Mouse (Mus musculus): ENCODE results near the gene Zc3h7b. TPM values are rescaled to one million over a fixed set of nuclear protein-coding genes. Genes with fewer than 3 reads are reported as not detected.
"Not testable (repeated sequence)": the region's sequence is repeated elsewhere in the genome, so short reads cannot be mapped to it uniquely, and the experiment has no call there.

Zc3h7b gene
- total RNA-seq, 2 experiments from 2014 or later, result 3.6 to 4.6 TPM

DNA sequence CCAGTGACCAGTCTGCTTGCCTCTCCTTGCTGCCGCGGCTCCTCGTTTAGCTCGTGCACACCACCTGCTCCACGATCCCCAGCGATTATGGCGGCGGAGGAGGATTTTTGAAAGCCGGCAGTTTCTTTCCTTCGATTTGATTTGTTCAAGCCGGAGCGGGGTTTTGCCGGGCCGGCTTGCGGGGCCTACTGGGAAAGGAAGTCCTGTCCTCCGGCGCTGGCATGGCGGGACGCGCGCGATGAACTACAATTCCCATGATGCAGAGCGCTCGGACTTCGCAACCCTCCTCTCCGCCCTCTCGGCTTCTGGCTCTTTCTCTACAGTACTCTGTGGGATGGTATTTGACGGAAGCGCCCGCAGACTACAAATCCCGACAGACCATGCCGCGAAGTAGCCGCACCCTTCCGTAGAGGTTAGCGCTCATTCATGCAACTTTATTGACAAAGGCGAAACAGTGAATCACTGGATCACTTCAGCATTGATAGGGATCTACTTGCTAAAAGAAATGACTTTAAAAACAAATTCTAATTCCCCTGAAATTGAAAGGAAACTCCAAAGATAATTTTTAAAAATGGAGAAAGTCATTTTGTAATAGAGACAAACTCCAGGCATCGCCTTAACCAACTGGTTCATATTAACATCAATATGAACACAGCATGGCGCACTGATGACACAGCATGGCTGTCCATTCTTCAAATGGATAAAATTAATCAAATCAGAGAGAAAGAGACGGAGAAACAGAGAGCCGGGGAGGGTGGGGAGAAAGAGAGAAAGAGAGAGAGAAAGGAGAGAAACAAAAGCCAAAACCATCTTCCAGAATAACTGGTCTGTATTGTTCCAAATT is 14.8 kb upstream of the Zc3h7b start:
- ATAC-seq (replicated peaks; ENCODE audit: low FRiP score, poor library complexity, severe bottlenecking), result peak; percentile 92

- ATAC-seq (replicated peaks; ENCODE audit: low FRiP score, poor library complexity, severe bottlenecking), result no peak
Measured at GRCm38 (mm10) chr15:81735075-81735474, 9.8 kb upstream of the Zc3h7b start.

DNA sequence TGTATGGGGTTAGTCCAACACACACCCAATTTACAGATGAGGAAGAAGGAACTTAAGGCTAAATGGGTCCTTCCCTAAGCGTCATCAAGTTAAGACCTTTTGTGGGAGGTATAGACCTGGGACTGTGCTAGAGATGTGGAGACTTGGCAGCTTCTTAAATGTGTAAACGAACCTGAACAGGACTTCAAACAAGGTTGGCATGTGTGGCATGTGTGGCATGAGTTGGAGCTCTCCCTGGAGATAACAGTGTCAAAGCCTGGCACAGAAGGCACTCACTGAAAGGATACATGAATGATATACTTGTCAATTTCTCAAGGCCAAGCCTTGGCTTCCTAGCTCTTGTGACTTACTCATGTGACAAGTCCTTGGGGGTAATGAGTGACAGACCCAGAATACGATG is 5.6 kb upstream of the Zc3h7b start:
- ATAC-seq (replicated peaks; ENCODE audit: low FRiP score, poor library complexity, severe bottlenecking), result no peak

- ATAC-seq (replicated peaks; ENCODE audit: low FRiP score, poor library complexity, severe bottlenecking), result no peak
Measured at GRCm38 (mm10) chr15:81739924-81740323, 4.9 kb upstream of the Zc3h7b start.

DNA sequence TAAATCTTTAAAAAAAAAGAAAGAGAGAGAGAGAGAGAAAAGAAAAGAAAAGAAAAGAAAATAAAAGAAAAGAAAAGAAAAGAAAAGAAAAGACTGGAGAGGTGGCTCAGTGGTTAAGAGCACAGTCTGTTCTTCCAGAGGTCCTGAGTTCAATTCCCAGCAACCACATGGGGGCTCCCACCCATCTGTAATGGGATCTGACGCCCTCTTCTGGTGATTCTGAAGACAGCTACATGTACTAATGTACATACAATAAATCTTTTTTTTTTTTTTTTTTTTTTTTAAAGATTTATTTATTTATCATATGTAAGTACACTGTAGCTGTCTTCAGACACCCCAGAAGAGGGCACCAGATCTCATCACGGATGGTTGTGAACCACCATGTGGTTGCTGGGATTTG is 2.5 kb upstream of the Zc3h7b start:
- ATAC-seq (replicated peaks; ENCODE audit: low FRiP score, poor library complexity, severe bottlenecking), result not testable (repeated sequence)

GRCm38 (mm10) chr15:81745601-81746114 is 801 bp downstream of the Zc3h7b start:
- no peak for ATAC-seq (replicated peaks; ENCODE audit: low FRiP score, poor library complexity, severe bottlenecking)

DNA sequence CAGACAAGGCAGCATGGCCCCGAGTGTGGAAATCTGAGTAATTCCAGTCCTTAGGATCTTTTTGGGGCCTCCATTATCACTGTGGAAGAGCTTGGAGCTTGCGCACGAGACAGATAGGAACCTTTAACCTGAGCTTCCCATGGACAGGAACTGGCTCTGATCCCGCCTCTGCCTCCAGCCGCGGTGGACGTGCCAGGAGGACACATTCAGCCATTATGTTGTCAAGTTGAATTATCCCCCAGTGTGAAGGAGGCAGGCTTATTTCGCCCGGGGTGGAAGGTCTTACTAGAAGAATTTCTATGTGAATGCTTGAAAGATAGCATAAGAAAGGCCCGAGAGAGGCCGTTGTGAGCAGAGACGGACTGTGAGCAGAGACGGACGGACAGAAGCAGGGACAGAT is 4.9 kb downstream of the Zc3h7b start:
- no peak for ATAC-seq (replicated peaks; ENCODE audit: low FRiP score, poor library complexity, severe bottlenecking)

DNA sequence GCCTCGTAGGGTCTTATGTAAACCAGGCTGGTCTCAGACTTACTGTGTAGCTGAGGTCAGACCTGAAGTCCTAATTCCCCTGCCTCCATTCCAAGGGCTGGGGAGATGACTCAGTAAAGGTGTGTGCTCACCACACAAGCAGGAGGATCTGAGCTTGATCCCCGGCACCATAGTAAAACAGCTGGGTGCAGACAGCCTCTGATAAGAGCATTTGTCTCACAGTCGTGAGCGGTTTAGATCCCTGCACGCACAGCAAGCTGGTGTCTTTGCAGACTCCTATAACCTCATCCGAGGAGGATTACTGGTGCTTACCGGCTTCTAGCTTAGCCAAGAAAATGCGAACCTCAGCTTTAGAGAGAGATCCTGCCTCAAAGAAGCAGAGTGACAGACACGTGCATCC is 8.8 kb downstream of the Zc3h7b start:
- ATAC-seq (replicated peaks; ENCODE audit: low FRiP score, poor library complexity, severe bottlenecking), result 0 out of 2 replicates have a peak, but pooled peaks have one; percentile 37

GRCm38 (mm10) chr15:81758701-81759100 is 13.8 kb downstream of the Zc3h7b start:
- ATAC-seq (replicated peaks; ENCODE audit: low FRiP score, poor library complexity, severe bottlenecking), result no peak

DNA sequence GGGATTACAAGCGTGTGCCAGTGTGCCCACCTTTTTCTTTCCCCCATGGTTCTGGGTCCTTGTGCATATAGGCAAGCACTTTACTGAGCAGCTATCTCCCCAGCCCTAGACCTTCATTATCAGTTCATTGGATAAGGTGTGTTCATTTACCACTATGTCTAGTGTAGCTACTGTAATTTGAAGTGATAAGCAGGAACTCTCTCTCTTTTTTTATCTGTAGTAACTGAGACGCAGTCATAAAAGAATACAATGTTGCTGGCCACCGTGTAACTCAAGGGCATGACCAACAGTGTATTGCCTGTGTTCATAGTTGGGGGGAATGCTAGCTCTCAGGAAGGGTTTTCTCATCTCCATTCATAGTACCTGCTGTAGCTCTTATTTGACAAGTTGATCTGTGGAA is 14.7 kb downstream of the Zc3h7b start:
- ATAC-seq (replicated peaks; ENCODE audit: low FRiP score, poor library complexity, severe bottlenecking), result no peak

DNA sequence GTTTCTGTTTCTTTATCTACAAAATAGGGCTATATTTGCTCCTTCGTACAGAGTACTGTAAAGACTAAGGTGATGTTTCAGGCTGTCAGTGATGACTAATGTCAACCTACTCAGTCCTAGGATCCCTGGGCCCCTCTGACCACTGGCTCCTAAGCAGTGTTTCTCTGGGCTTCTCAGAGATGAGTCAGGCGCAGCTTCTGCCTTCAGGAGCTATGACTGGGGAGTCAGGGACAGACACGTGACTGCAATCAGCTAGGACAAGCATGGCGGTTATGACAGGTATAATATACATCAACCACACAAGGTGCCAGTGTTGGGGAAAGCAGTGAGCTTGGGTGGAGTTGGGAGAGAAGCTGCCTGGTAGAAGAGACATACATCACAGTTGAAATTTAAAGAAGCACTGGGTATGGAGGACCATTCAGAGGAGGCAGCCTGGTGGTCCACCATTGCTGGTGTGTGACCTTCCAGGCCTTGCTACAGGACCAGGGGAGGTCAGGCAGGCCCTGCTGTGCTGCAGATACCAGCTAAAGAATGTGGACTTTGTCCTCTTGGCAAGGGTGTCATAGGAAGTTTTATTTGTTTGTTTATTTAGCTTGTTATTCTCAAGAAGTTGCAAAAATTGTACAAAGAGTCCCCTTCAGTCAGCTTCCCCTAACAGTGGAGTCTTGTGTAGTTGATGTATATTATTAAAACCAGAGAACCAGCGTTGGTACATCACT is 15.7 kb downstream of the Zc3h7b start:
- ATAC-seq (replicated peaks; ENCODE audit: low FRiP score, poor library complexity, severe bottlenecking), result no peak

- ATAC-seq (replicated peaks; ENCODE audit: low FRiP score, poor library complexity, severe bottlenecking), result no peak
Measured at GRCm38 (mm10) chr15:81761381-81761780, 16.5 kb downstream of the Zc3h7b start.

- ATAC-seq (replicated peaks; ENCODE audit: low FRiP score, poor library complexity, severe bottlenecking), result no peak
Measured at GRCm38 (mm10) chr15:81761959-81762358, 17.1 kb downstream of the Zc3h7b start.

DNA sequence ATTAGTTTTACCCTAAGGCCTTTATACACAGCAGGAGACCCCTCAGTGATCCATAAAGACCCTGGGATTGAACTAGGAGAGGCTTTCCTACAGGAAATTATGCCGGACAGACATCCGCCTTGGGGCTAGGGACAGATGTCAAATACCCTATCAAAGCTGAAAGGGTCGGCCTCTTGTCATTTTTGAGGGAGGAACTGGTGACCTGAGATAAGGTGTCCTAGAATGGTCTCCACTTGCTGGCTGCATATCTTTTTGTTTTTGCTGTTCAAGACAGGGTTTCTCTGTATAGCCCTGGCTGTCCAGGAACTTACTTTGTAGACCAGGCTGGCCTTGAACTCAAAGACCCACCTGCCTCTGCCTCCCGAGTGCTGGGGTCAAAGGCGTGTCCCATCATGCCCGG is 19.7 kb downstream of the Zc3h7b start:
- ATAC-seq (replicated peaks; ENCODE audit: low FRiP score, poor library complexity, severe bottlenecking), result no peak

- ATAC-seq (replicated peaks; ENCODE audit: low FRiP score, poor library complexity, severe bottlenecking), result no peak
Measured at GRCm38 (mm10) chr15:81765651-81766050, 20.8 kb downstream of the Zc3h7b start.

DNA sequence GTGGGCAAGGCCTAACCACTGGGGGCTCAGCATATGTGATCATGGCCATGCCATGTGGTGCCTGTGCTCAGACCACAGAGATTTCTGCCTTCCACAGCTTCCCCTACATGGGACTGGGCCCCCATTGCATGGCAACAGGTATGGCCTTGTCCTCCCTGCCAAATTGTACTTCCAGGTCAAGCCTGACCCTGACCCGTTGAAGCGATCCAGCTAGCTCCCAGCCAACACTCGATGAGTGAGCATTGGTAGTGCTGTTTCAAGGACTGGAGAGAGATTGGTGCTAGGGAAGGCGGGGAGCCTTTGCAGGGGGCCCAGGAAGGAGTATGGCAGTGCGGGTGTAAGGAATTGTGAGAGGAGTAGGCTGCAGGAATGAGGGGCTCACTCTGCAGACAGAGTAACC is 21.6 kb downstream of the Zc3h7b start:
- ATAC-seq (replicated peaks; ENCODE audit: low FRiP score, poor library complexity, severe bottlenecking), result no peak

DNA sequence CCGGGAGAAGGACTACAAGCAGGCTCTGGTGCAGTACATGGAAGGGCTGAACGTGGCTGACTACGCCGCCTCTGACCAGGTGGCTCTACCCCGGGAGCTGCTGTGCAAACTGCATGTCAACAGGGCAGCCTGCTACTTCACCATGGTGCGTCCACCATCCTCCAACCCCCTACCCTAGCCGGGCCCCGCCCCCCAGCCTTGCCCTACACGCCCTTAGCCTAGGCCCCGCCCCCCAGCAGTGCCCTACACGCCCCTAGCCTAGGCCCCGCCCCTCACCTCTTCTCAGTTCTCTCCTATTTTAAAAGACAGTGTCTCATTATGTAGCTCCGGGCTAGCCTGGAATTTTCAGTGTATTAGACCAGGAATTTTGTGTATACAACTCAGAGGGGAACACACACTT is 24.2 kb downstream of the Zc3h7b start:
- no peak for ATAC-seq (replicated peaks; ENCODE audit: low FRiP score, poor library complexity, severe bottlenecking)

DNA sequence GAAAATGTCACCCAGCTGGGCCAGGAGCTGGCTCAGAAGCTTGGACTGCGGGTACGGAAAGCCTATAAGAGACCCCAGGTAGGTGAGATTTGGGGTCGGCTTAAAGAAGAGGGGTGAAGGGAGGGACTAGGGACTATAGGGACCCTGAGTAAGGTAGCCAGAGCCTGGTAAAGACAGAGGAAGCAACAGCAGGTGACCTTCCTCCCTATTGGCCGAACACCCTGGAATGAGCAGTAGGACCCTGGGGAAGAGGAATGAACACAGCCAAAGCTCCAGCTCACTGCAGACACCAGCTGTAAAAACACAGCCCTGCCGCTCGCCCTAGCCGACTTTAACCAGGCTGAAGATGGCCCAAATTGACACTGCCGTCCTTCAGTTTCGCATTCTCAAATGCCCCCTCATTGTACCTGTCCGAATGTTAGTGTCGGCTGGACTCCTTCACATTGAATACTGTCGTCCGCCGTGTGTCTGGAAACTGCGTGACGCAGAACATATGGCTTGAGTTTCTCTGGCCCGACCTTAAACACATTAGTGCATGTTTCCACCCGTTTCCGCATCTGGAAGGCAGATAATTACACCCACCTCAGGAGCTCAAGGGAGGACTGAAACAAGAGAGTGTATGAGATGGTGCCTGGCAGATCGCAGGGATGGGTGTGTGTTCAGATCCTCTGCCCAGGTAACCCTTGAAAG is 27.7 kb downstream of the Zc3h7b start:
- ATAC-seq (replicated peaks; ENCODE audit: low FRiP score, poor library complexity, severe bottlenecking), result no peak

- no peak for ATAC-seq (replicated peaks; ENCODE audit: low FRiP score, poor library complexity, severe bottlenecking)
Measured at GRCm38 (mm10) chr15:81774505-81775171, 29.8 kb downstream of the Zc3h7b start.
